Mouse (Mus musculus) kidney, postnatal 0 days (tissue): Measurements from ENCODE around the gene Ggt7. TPM values are rescaled to one million over a fixed set of nuclear protein-coding genes. Genes with fewer than 3 reads are reported as not detected.

Experiments used
- ATAC-seq: fragments of 200-750 bp; cut with Nextera tagmentation; replicated peaks from 2 replicates; pipeline ENCODE4 v1.8.0; 2017; ENCODE audit warnings: low read depth, moderate number of reproducible peaks, moderate TSS enrichment, moderate library complexity; ENCODE audit not compliant: low FRiP score
- DNase-seq: peaks from one replicate; pipeline ENCODE4 v3.0.0-alpha.2; 2016; ENCODE audit warnings: low spot score
- H3K27ac ChIP-seq: fragments of 300-500 bp; sonication (generic); 2 replicates; pipeline ENCODE4 v1.5.1; 2014; ENCODE audit warnings: mild to moderate bottlenecking
- H3K27me3 ChIP-seq: fragments of 300-500 bp; sonication (generic); 2 replicates; pipeline ENCODE4 v1.6.1; 2014; ENCODE audit warnings: low read length, mixed read lengths; ENCODE audit not compliant: insufficient read depth
- H3K36me3 ChIP-seq: fragments of 300-500 bp; sonication (generic); 2 replicates; pipeline ENCODE4 v1.6.1; 2014; ENCODE audit warnings: low read length, mixed read lengths; ENCODE audit not compliant: insufficient read depth
- H3K4me1 ChIP-seq: fragments of 300-500 bp; sonication (generic); replicated peaks from 2 replicates; pipeline ENCODE4 v1.6.1; 2014; ENCODE audit warnings: antibody characterized with exemption, low read length, mixed read lengths; ENCODE audit not compliant: insufficient read depth
- H3K4me2 ChIP-seq: fragments of 300-500 bp; sonication (generic); 2 replicates; pipeline ENCODE4 v1.6.1; 2014; ENCODE audit warnings: mild to moderate bottlenecking, low read length, moderate library complexity, mixed read lengths
- H3K4me3 ChIP-seq: fragments of 300-500 bp; sonication (generic); replicated peaks from 2 replicates; pipeline ENCODE4 v1.5.1; 2014; ENCODE audit warnings: low read depth, low read length
- H3K9ac ChIP-seq: fragments of 300-500 bp; sonication (generic); 2 replicates; pipeline ENCODE4 v1.6.1; 2014; ENCODE audit warnings: low read depth, low read length
- H3K9me3 ChIP-seq: fragments of 300-500 bp; sonication (generic); replicated peaks from 2 replicates; pipeline ENCODE4 v1.6.1; 2016; ENCODE audit warnings: low read length, inconsistent platforms, mixed read lengths
- CTCF ChIP-seq: IDR thresholded peaks from 2 replicates; pipeline ENCODE4 v1.5.1; 2016; ENCODE audit warnings: antibody characterized with exemption, low read depth, mild to moderate bottlenecking, moderate library complexity
- WGBS: fragments of 180-500 bp; shearing (Covaris S2); extraction: QIAGEN DNeasy Blood & Tissue Kit; methylation state at CpG from one replicate; pipeline ENCODE4 v1.1.7; 2014; 5-methylcytosine and 5-hydroxymethylcytosine counted together
- polyA plus RNA-seq: library from polyadenylated mRNA; unstranded; fragments of >200 nt; fragmentation: Nextera tagmentation; extraction: Ambion mirVana; gene quantifications from 2 replicates; pipeline ENCODE4 v1.2.1, GENCODE M21; 2015

Gene Ggt7
- polyA plus RNA-seq, 1 experiment from 2014 or later: 2.0 TPM

GRCm38 (mm10) chr2:155536292-155536691, 18.3 kb upstream of the Ggt7 start:
- Histone ChIP-seq H3K9me3 (no peaks in the 10 kb centered on the region), H3K9ac (no peak overlapping the region), H3K4me3 (no peak overlapping the region), H3K36me3 (no peaks in the 10 kb centered on the region), H3K4me2 (no peak overlapping the region), H3K27ac (no peak overlapping the region), H3K4me1 (no peaks in the 10 kb centered on the region), H3K27me3 (no peaks in the 10 kb centered on the region)
- DNase-seq (no peak), ATAC-seq (no peak)
- TF ChIP-seq CTCF: no peak

GRCm38 (mm10) chr2:155527367-155527766, 9.3 kb upstream of the Ggt7 start:
- Histone ChIP-seq H3K9me3 (no peaks in the 10 kb centered on the region), H3K9ac (no peak overlapping the region), H3K27ac (no peak overlapping the region), H3K4me3 (no peak overlapping the region), H3K4me2 (no peak overlapping the region), H3K36me3 (no peaks in the 10 kb centered on the region), H3K4me1 (no peaks in the 10 kb centered on the region), H3K27me3 (no peaks in the 10 kb centered on the region)
- TF ChIP-seq CTCF: no peak
- DNase-seq: no peak
- no peak for ATAC-seq
- WGBS: 79% methylated on average over 5 of the region's 5 CpGs

- Histone ChIP-seq H3K27ac (no peak overlapping the region), H3K4me1 (no peaks in the 10 kb centered on the region), H3K4me3 (no peak overlapping the region), H3K9me3 (no peaks in the 10 kb centered on the region), H3K9ac (no peak overlapping the region), H3K36me3 (no peaks in the 10 kb centered on the region), H3K4me2 (no peak overlapping the region), H3K27me3 (no peaks in the 10 kb centered on the region)
- DNase-seq (no peak), ATAC-seq (no peak)
- WGBS: 46% methylated on average over 1 of the region's 1 CpGs
- TF ChIP-seq CTCF: no peak
Observed at GRCm38 (mm10) chr2:155524378-155524777, 6.3 kb upstream of the Ggt7 start.

GRCm38 (mm10) chr2:155523706-155524105, 5.7 kb upstream of the Ggt7 start:
- Histone ChIP-seq H3K36me3 (no peaks in the 10 kb centered on the region), H3K9me3 (no peaks in the 10 kb centered on the region), H3K27ac (no peak overlapping the region), H3K27me3 (no peaks in the 10 kb centered on the region), H3K4me1 (no peaks in the 10 kb centered on the region), H3K4me3 (no peak overlapping the region), H3K4me2 (no peak overlapping the region), H3K9ac (no peak overlapping the region)
- ATAC-seq (no peak), DNase-seq (no peak)
- TF ChIP-seq CTCF: no peak
- 61% methylated on average over 5 of the region's 5 CpGs for WGBS

GRCm38 (mm10) chr2:155518531-155519270, 664 bp upstream of the Ggt7 start:
- no peaks in the 10 kb centered on the region for H3K9me3 ChIP-seq
- peak overlapping the region; percentile 74 for H3K9ac ChIP-seq
- peak overlapping the region; percentile 71 for H3K4me2 ChIP-seq
- H3K4me3 ChIP-seq: peak overlapping the region; percentile 77
- H3K27me3 ChIP-seq: no peaks in the 10 kb centered on the region
- TF ChIP-seq CTCF: no peak
- H3K27ac ChIP-seq: no peak overlapping the region
- no peaks in the 10 kb centered on the region for H3K4me1 ChIP-seq
- no peaks in the 10 kb centered on the region for H3K36me3 ChIP-seq
- no peak for DNase-seq
- ATAC-seq: no peak
- WGBS: 23% methylated on average over 18 of the region's 18 CpGs

- Histone ChIP-seq H3K4me2 (no peak overlapping the region), H3K9ac (no peak overlapping the region), H3K36me3 (no peaks in the 10 kb centered on the region), H3K27ac (no peak overlapping the region), H3K27me3 (no peaks in the 10 kb centered on the region), H3K9me3 (no peaks in the 10 kb centered on the region), H3K4me3 (no peak overlapping the region), H3K4me1 (no peaks in the 10 kb centered on the region)
- TF ChIP-seq CTCF: peak; percentile 99
- no peak for ATAC-seq
- peak; percentile 91 for DNase-seq
- WGBS: 16% methylated on average over 1 of the region's 1 CpGs
Observed at GRCm38 (mm10) chr2:155515941-155516340, 2.1 kb downstream of the Ggt7 start.

GRCm38 (mm10) chr2:155514666-155515065, 3.4 kb downstream of the Ggt7 start:
- peak overlapping the region; percentile 41 for H3K9ac ChIP-seq
- H3K27ac ChIP-seq: no peak overlapping the region
- no peaks in the 10 kb centered on the region for H3K36me3 ChIP-seq
- peak overlapping the region; percentile 24; the same call in 1 of the 2 replicates for H3K4me3 ChIP-seq
- WGBS: 2% methylated on average over 23 of the region's 23 CpGs
- H3K4me1 ChIP-seq: no peaks in the 10 kb centered on the region
- no peaks in the 10 kb centered on the region for H3K9me3 ChIP-seq
- TF ChIP-seq CTCF: peak; percentile 45
- DNase-seq (peak; percentile 55), ATAC-seq (no peak)
- peak overlapping the region; percentile 59 for H3K4me2 ChIP-seq
- no peaks in the 10 kb centered on the region for H3K27me3 ChIP-seq
